ENCODE assay signal across 29 mouse cellular contexts in the genomic region with DNA sequence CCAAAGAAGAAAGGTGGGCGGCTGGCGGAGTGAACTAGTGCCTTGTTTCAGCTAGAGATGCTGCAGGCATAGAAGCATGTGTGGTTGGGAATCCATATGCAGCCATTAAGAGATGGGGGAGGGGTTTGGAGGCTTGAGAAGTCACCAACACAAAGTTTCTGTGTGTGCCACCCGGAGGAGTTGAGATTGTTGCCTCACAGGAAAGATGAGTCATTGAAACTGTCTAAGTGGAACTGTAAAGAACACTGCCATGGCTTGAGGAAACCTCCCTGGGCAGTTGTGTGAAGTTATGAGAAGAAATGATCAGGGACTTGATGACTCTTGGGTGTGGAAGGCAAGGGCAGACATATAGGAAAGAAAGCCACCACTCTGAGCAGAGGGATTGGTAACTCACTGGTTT. TPM values are rescaled to one million over a fixed set of nuclear protein-coding genes. Genes with fewer than 3 reads are reported as not detected.
"Had no signal": no experiment of that assay in that cellular context is flagged by ENCODE, and none has a peak within 500 bp of the region (broad histone marks: within the 10 kb centered on the region; RNA-seq: fewer than 3 reads in every experiment).

No protein-coding gene starts in this region.

- H3K4me2 ChIP-seq: heart, embryonic 12.5 days; hindbrain, embryonic 12.5 days; hindbrain, embryonic 14.5 days; kidney, embryonic 15.5 days; limb, embryonic 13.5 days; limb, embryonic 15.5 days; liver, embryonic 12.5 days had no signal

- H3K27ac ChIP-seq: gastrocnemius, adult 2 months; heart, embryonic 10.5 days; hindbrain, embryonic 10.5 days; hindbrain, embryonic 12.5 days; hindbrain, embryonic 14.5 days; kidney, embryonic 15.5 days; kidney, postnatal 0 days; limb, embryonic 13.5 days; limb, embryonic 15.5 days; liver, embryonic 12.5 days had no signal

- ATAC-seq: hindbrain, embryonic 16.5 days; inflammation-experienced regulatory T-cells, adult 6 months; intestine, embryonic 16.5 days; liver, embryonic 12.5 days had no signal

- H3K9ac ChIP-seq: heart, embryonic 12.5 days; hindbrain, embryonic 12.5 days; hindbrain, embryonic 14.5 days; kidney, embryonic 15.5 days; limb, embryonic 13.5 days; limb, embryonic 15.5 days; liver, embryonic 12.5 days had no signal

- H3K9me3 ChIP-seq: heart, embryonic 10.5 days; heart, embryonic 12.5 days; hindbrain, embryonic 10.5 days; hindbrain, embryonic 12.5 days; kidney, embryonic 15.5 days; limb, embryonic 13.5 days; limb, embryonic 15.5 days; liver, embryonic 12.5 days had no signal

- H3K27me3 ChIP-seq: heart, embryonic 12.5 days; hindbrain, embryonic 12.5 days; kidney, embryonic 15.5 days; limb, embryonic 13.5 days; limb, embryonic 15.5 days; liver, embryonic 12.5 days had no signal

- DNase-seq: gastrocnemius, adult 2 months; gastrocnemius, postnatal 10 days; gastrocnemius, postnatal 25 days; heart, adult 11 months; heart, postnatal 10 days; heart, postnatal 4 days; kidney, adult 11 months; kidney, adult 2 months; kidney, adult 9 months; kidney, postnatal 14 days; kidney, postnatal 36 days; layer of hippocampus, adult 9-11 months; layer of hippocampus, postnatal 36 days; left cerebral cortex, postnatal 4 days had no signal

- H3K4me3 ChIP-seq: gastrocnemius, adult 2 months; heart, embryonic 10.5 days; heart, embryonic 12.5 days; hindbrain, embryonic 10.5 days; hindbrain, embryonic 12.5 days; kidney, embryonic 15.5 days; limb, embryonic 13.5 days; limb, embryonic 15.5 days; liver, embryonic 12.5 days had no signal

- H3K4me1 ChIP-seq: heart, embryonic 10.5 days; heart, embryonic 12.5 days; hindbrain, embryonic 12.5 days; kidney, embryonic 15.5 days; limb, embryonic 13.5 days; limb, embryonic 15.5 days; liver, embryonic 12.5 days had no signal

- H3K36me3 ChIP-seq: heart, embryonic 10.5 days; heart, embryonic 12.5 days; hindbrain, embryonic 10.5 days; hindbrain, embryonic 12.5 days; kidney, embryonic 15.5 days; limb, embryonic 13.5 days; limb, embryonic 15.5 days; liver, embryonic 12.5 days had no signal

RNA-seq across cellular contexts. Expression of gene Egfem1, which starts 32.7 kb away (rescaled TPM):
- total RNA-seq: gastrocnemius, postnatal 25 days; heart, postnatal 25 days had no signal
- polyA plus RNA-seq: inflammation-experienced regulatory T-cells, adult 6 months; large intestine, adult 2 months had no signal
